Mouse (Mus musculus) left cerebral cortex, adult 9 months (tissue): ENCODE measurements around the gene Ush2a.

Experiments used
- DNase-seq, 2 experiments: peaks; one replicate each; pipeline ENCODE4 v3.0.0; 2022; ENCODE audit warnings: low spot score in 2 of 2

The Ush2a gene

GRCm38 (mm10) chr1:188667460-188667859 is 405.6 kb downstream of the Ush2a start:
- DNase-seq, result peak in 1 of 2 experiments; percentile 3

GRCm38 (mm10) chr1:188668513-188668912 is 406.7 kb downstream of the Ush2a start:
- DNase-seq, result no peak

GRCm38 (mm10) chr1:188672871-188673270 is 411.0 kb downstream of the Ush2a start:
- DNase-seq, result no peak

- DNase-seq, result no peak
Observed at GRCm38 (mm10) chr1:188674640-188675510, 413.1 kb downstream of the Ush2a start.

DNA sequence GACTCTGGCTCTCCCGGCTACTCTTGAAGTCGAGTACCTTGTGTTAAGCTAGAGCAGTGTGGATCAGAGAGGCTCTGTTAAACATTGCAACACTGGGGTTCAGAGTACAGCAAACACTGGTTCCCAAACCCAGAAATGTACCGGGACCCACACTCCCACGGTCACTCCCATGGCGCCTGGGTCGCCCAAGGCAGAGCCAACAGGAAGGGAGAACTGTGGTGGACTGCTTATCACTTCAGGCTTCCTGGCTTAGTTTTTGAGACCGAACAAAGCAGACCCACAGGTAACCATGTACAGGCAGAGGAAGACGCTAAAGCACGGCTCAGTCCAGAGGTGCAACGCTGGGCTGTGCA is 413.7 kb downstream of the Ush2a start:
- no peak for DNase-seq

GRCm38 (mm10) chr1:188678189-188678588 is 416.4 kb downstream of the Ush2a start:
- DNase-seq, result no peak

DNA sequence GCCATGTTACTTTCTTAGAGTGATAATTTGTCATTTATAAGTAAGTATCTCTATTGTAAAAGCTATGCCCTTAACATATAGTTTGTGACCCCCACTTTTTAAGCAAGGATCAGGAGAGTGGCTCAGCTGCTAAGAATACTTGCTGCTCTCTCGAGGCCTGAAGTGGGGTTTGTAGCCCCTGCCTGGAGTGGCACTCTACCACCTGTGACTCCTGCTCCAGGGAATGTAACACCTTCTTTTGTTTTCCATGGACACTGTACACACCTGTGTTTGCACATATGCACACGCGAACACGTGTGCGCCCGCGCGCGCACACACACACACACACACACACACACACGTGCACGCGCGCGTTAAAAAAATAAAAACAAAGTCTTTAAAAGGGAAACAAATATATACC is 424.5 kb downstream of the Ush2a start:
- no peak for DNase-seq

DNA sequence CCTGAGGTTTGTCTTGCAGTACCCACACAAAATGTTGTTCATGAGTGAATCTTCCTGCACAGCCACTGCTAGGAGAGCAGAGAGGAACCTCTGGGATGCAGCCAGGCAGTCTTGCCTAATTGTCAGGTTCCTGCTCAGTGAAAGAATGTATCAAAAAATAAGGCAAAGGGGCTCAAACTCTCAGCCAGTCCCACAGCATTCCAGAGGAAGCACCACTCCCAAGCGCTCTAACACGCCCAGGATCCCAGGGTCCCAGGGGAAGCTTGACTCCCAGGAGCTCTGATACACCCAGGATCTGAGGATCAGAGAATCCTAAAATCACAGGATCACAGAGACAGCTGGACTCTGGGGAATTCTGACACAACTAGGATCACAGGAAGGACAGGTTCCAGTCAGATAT is 434.5 kb downstream of the Ush2a start:
- DNase-seq, result no peak

GRCm38 (mm10) chr1:188708176-188708575 is 446.4 kb downstream of the Ush2a start:
- DNase-seq, result no peak

- DNase-seq, result no peak
Observed at GRCm38 (mm10) chr1:188708694-188709093, 446.9 kb downstream of the Ush2a start.

GRCm38 (mm10) chr1:188714131-188714530 is 452.3 kb downstream of the Ush2a start:
- peak in 1 of 2 experiments; percentile 13 for DNase-seq

- no peak for DNase-seq
Observed at GRCm38 (mm10) chr1:188714941-188715340, 453.1 kb downstream of the Ush2a start.

DNA sequence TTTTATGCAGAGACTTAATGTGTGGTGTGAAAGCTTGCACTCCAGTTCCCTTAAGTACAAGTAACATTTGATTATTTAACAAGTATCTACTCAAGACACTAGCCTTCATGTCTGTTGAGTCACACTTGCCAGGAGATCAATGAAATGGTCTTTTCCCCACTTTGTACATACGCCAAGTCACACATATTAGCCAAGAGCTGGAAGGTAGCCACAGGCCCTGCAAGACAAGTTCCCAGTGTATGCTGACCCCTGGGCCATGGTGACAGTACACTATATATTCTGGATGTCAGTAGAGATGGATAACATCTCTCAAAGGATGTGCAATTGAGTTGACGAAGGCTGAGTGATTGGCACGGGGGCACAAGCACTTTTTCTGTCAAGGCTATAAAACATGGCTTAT is 455.1 kb downstream of the Ush2a start:
- DNase-seq, result no peak

GRCm38 (mm10) chr1:188725122-188725995 is 463.5 kb downstream of the Ush2a start:
- no peak for DNase-seq

DNA sequence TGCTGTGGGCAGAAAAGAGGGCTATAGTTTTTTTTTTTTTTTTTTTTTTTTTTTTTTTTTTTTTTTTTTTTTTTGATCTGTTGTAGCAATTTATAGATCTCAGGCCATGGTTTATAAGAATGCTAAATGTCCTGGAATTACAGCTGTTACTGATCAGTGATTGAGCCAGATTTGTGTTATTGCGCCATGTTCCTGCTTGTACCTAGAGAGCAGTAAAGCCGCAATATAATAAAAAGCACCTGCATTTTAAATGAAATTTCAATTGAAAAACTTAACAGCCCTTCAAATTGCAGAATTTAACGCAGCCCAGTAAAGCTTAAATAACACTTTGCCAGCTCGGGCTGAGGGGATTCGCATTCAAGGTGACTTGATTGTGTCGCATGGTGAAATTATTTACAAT is 465.1 kb downstream of the Ush2a start:
- no peak for DNase-seq

GRCm38 (mm10) chr1:188728625-188729024 is 466.8 kb downstream of the Ush2a start:
- DNase-seq, result no peak

- DNase-seq, result no peak
Observed at GRCm38 (mm10) chr1:188729179-188729578, 467.4 kb downstream of the Ush2a start.

DNA sequence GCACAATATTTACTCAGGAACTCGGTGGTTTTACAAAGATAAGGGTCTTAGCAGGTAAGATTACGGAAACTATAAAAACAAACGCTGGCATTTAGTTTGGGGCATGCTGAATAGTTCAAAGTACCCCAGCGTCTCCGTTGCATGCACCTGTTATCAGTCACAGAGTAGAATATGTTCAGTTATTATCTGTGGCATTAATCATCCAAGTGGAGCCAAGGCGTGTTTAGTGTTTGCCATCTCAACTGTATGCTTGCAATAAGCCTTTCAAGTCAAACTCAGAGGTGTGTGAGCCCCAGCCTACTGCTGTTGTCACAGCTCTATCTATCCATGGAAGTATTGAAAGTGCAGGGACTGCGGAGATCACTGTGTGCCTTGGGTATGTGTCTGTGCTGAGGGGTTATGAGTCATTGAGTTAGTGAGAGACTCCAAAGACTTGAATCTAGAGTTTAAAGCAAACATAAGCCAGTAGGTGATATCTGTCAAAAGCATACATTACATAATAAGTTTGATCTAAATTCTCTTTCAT is 473.0 kb downstream of the Ush2a start:
- no peak for DNase-seq

- no peak for DNase-seq
Observed at GRCm38 (mm10) chr1:188742971-188743370, 481.1 kb downstream of the Ush2a start.

GRCm38 (mm10) chr1:188755031-188755430 is 493.2 kb downstream of the Ush2a start:
- no peak for DNase-seq

DNA sequence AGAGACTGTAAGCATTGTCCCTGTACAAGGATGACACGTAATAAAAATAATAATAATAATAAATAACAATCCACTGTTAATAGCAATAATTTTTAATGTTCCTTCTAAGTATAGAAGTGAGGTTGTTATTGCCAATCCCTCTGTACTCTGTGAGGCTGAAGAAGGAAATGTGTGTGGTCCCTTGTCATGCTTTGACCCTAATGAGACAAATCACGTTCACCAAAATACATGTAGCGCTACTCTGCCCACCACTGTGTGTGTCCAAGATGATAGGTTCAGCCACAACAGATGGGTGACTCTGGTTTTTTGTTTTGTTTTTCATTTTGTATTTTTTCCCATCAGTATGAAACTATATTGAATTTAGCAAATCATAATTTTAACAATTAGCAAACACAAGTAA is 498.7 kb downstream of the Ush2a start:
- DNase-seq, result no peak

DNA sequence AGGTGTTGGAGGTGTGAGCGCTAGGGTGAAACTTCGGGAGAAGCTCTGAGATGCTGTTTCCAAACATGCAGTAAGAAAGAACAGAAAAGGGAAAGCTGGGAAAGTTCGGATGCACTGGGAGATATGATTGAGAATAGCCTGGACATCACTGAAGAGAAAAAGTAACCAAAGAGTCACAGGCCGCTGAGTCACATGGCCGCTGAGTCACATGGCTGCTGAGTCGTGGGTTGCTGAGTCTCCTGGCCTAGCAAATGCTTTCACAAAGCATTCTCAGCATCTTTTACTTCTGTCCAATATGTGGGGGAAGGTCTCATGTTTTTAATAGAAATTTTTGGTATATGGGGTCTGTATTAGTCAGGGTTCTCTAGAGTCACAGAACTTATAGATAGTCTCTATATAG is 500.6 kb downstream of the Ush2a start:
- DNase-seq, result no peak

DNA sequence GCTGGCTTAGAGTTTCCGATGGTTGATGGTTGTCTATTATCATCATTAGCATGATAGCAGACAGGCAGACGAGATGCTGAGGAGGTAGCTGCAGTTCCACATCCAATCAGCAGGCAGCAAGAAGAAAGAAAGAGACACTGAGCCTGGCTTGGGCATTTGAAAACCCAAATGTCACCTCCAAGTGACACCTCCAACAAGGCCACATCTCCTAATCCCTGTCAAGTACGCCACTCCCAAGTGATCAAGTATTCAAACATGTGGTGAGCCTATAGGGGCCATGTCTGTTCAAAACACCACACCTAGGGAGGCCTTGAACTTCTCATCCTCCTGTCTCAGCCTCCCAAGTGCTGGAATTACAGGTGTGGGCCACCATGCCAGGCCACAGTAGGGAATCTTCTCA is 501.9 kb downstream of the Ush2a start:
- no peak for DNase-seq
